Mouse (Mus musculus): ENCODE results near the gene Slc45a3.

Gene Slc45a3

GRCm38 (mm10) chr1:131993169-131994040 is 30.6 kb downstream of the Slc45a3 start:
- DNase-seq (ENCODE audit: low read depth) = no peak

GRCm38 (mm10) chr1:131995062-131995461 is 32.3 kb downstream of the Slc45a3 start:
- DNase-seq (ENCODE audit: low read depth) = peak; percentile 84

GRCm38 (mm10) chr1:132000506-132000905 is 37.7 kb downstream of the Slc45a3 start:
- peak; percentile 57 for DNase-seq (ENCODE audit: low read depth)

- DNase-seq (ENCODE audit: low read depth) = no peak
Observed at GRCm38 (mm10) chr1:132001880-132002330, 39.1 kb downstream of the Slc45a3 start.

GRCm38 (mm10) chr1:132003111-132003510 is 40.3 kb downstream of the Slc45a3 start:
- no peak for DNase-seq (ENCODE audit: low read depth)

GRCm38 (mm10) chr1:132003817-132004216 is 41.0 kb downstream of the Slc45a3 start:
- DNase-seq (ENCODE audit: low read depth) = no peak

- no peak for DNase-seq (ENCODE audit: low read depth)
Observed at GRCm38 (mm10) chr1:132004574-132005180, 41.9 kb downstream of the Slc45a3 start.

- no peak for DNase-seq (ENCODE audit: low read depth)
Observed at GRCm38 (mm10) chr1:132005466-132005865, 42.7 kb downstream of the Slc45a3 start.

- DNase-seq (ENCODE audit: low read depth) = no peak
Observed at GRCm38 (mm10) chr1:132006046-132006445, 43.3 kb downstream of the Slc45a3 start.

GRCm38 (mm10) chr1:132006721-132007120 is 44.0 kb downstream of the Slc45a3 start:
- no peak for DNase-seq (ENCODE audit: low read depth)

- DNase-seq (ENCODE audit: low read depth) = peak; percentile 95
Observed at GRCm38 (mm10) chr1:132007282-132007815, 44.6 kb downstream of the Slc45a3 start, which contains the start of gene Elk4. Gene Elk4 (plus strand): TSS chr1:132007607.

GRCm38 (mm10) chr1:132007828-132008827 is 45.4 kb downstream of the Slc45a3 start:
- peak; percentile 94 for DNase-seq (ENCODE audit: low read depth)

- peak; percentile 44 for DNase-seq (ENCODE audit: low read depth)
Observed at GRCm38 (mm10) chr1:132008881-132009644, 46.3 kb downstream of the Slc45a3 start.

- peak; percentile 86 for DNase-seq (ENCODE audit: low read depth)
Observed at GRCm38 (mm10) chr1:132010632-132011501, 48.1 kb downstream of the Slc45a3 start.

- DNase-seq (ENCODE audit: low read depth) = no peak
Observed at GRCm38 (mm10) chr1:132011785-132012184, 49.0 kb downstream of the Slc45a3 start.

- DNase-seq (ENCODE audit: low read depth) = no peak
Observed at GRCm38 (mm10) chr1:132012861-132013260, 50.1 kb downstream of the Slc45a3 start.

GRCm38 (mm10) chr1:132014800-132015199 is 52.0 kb downstream of the Slc45a3 start:
- peak; percentile 64 for DNase-seq (ENCODE audit: low read depth)

GRCm38 (mm10) chr1:132016691-132017090 is 53.9 kb downstream of the Slc45a3 start:
- DNase-seq (ENCODE audit: low read depth) = no peak

GRCm38 (mm10) chr1:132019876-132020275 is 57.1 kb downstream of the Slc45a3 start:
- no peak for DNase-seq (ENCODE audit: low read depth)

GRCm38 (mm10) chr1:132022107-132022506 is 59.3 kb downstream of the Slc45a3 start:
- no peak for DNase-seq (ENCODE audit: low read depth)

Data from naive thymus-derived CD4-positive, alpha-beta T cell, adult 2 months (primary cell).